Mouse (Mus musculus) kidney, postnatal 36 days (tissue): ENCODE data around the gene Prpf40a.

ENCODE experiments used
- DNase-seq, 2 experiments: peaks; one replicate each; pipeline ENCODE4 v3.0.0; 2021 to 2022; ENCODE audit warnings: mixed read lengths in 2 of 2

The Prpf40a gene

GRCm38 (mm10) chr2:53102901-53103300 lies 88.2 kb downstream of the Prpf40a start:
- DNase-seq: no peak

GRCm38 (mm10) chr2:53101885-53102740 lies 89.0 kb downstream of the Prpf40a start:
- DNase-seq: no peak

- no peak for DNase-seq
These were observed 91.0 kb downstream of the Prpf40a start for GRCm38 (mm10) chr2:53100093-53100492.

GRCm38 (mm10) chr2:53095489-53095888 lies 95.6 kb downstream of the Prpf40a start:
- DNase-seq: no peak

GRCm38 (mm10) chr2:53095031-53095430 lies 96.1 kb downstream of the Prpf40a start:
- DNase-seq: peak; percentile 10 to 17

GRCm38 (mm10) chr2:53088744-53089143 lies 102.3 kb downstream of the Prpf40a start:
- DNase-seq: no peak

GRCm38 (mm10) chr2:53085617-53086202 lies 105.4 kb downstream of the Prpf40a start:
- DNase-seq: peak; percentile 58 to 78
